Mouse (Mus musculus) heart, postnatal 0 days (tissue): ENCODE results near the gene Anks1. TPM values are rescaled to one million over a fixed set of nuclear protein-coding genes. Genes with fewer than 3 reads are reported as not detected.

Experiments used
- ATAC-seq: fragments of 200-750 bp; cut with Nextera tagmentation; 2 replicates; pipeline ENCODE4 v1.8.0; 2017; ENCODE audit warnings: low read depth, moderate number of reproducible peaks, moderate library complexity; ENCODE audit not compliant: insufficient read depth
- DNase-seq: peaks from one replicate; pipeline ENCODE4 v3.0.0-alpha.2; 2016; ENCODE audit warnings: low spot score
- H3K27ac ChIP-seq: fragments of 300-500 bp; sonication (generic); 2 replicates; pipeline ENCODE4 v1.5.1; 2014; ENCODE audit warnings: low read depth, mild to moderate bottlenecking
- H3K27me3 ChIP-seq: fragments of 300-500 bp; sonication (generic); 2 replicates; pipeline ENCODE4 v1.6.1; 2014; ENCODE audit warnings: low read length, mixed read lengths; ENCODE audit not compliant: control insufficient read depth, insufficient read depth
- H3K36me3 ChIP-seq: fragments of 300-500 bp; sonication (generic); replicated peaks from 2 replicates; pipeline ENCODE4 v1.6.1; 2014; ENCODE audit warnings: low read length, mixed read lengths; ENCODE audit not compliant: control insufficient read depth, insufficient read depth
- H3K4me1 ChIP-seq: fragments of 300-500 bp; sonication (generic); 2 replicates; pipeline ENCODE4 v1.6.1; 2014; ENCODE audit warnings: antibody characterized with exemption; ENCODE audit not compliant: control insufficient read depth, insufficient read depth
- H3K4me2 ChIP-seq: fragments of 300-500 bp; sonication (generic); 2 replicates; pipeline ENCODE4 v1.6.1; 2014; ENCODE audit warnings: low read depth, mild to moderate bottlenecking, low read length, moderate library complexity
- H3K4me3 ChIP-seq: fragments of 300-500 bp; sonication (generic); 2 replicates; pipeline ENCODE4 v1.5.1; 2014; ENCODE audit warnings: low read depth, low read length
- H3K9ac ChIP-seq: fragments of 300-500 bp; sonication (generic); replicated peaks from 2 replicates; pipeline ENCODE4 v1.6.1; 2014; ENCODE audit warnings: low read depth, low read length, mixed read lengths
- H3K9me3 ChIP-seq: fragments of 300-500 bp; sonication (generic); replicated peaks from 2 replicates; pipeline ENCODE4 v1.6.1; 2016; ENCODE audit warnings: low read length; ENCODE audit not compliant: control insufficient read depth
- CTCF ChIP-seq: IDR thresholded peaks from 2 replicates; pipeline ENCODE4 v1.5.1; 2016; ENCODE audit warnings: antibody characterized with exemption, control low read depth, low read depth
- EP300 ChIP-seq: IDR thresholded peaks from 2 replicates; pipeline ENCODE4 v1.6.1; 2016; ENCODE audit warnings: antibody characterized with exemption, low read depth
- WGBS: fragments of 180-500 bp; shearing (Covaris S2); extraction: QIAGEN DNeasy Blood & Tissue Kit; methylation state at CpG from one replicate; pipeline ENCODE4 v1.1.7; 2014; 5-methylcytosine and 5-hydroxymethylcytosine counted together
- polyA plus RNA-seq: library from polyadenylated mRNA; unstranded; fragments of >200 nt; fragmentation: Nextera tagmentation; extraction: Ambion mirVana; gene quantifications from 2 replicates; pipeline ENCODE4 v1.2.1, GENCODE M21; 2015
- total RNA-seq: library from RNA; depleted of rRNA; stranded (reverse); fragments of >200 nt; gene quantifications from 2 replicates; pipeline ENCODE4 v1.2.3, GENCODE M21; 2014; ENCODE audit warnings: low replicate concordance

Gene Anks1
- total and polyA plus RNA-seq, 2 experiments from 2014 or later = 11.0 to 55.4 TPM

GRCm38 (mm10) chr17:27874510-27874909, 34.6 kb upstream of the Anks1 start:
- Histone ChIP-seq H3K9ac (no peak overlapping the region), H3K9me3 (no peaks in the 10 kb centered on the region), H3K36me3 (peaks cover 8% of the 10 kb centered on the region; the same call in 1 of the 2 replicates), H3K27me3 (no peaks in the 10 kb centered on the region), H3K4me3 (no peak overlapping the region), H3K27ac (no peak overlapping the region; the same call in 1 of the 2 replicates), H3K4me1 (peaks cover 5% of the 10 kb centered on the region), H3K4me2 (no peak overlapping the region)
- 43% methylated on average over 5 of the region's 5 CpGs for WGBS
- no peak for DNase-seq
- TF ChIP-seq EP300 (no peak), CTCF (no peak)
- ATAC-seq = no peak

GRCm38 (mm10) chr17:27881518-27881917, 27.6 kb upstream of the Anks1 start:
- WGBS = 58% methylated on average over 11 of the region's 11 CpGs
- no peak overlapping the region for H3K27ac ChIP-seq
- ATAC-seq (peak; percentile 69), DNase-seq (peak; percentile 33)
- H3K9me3 ChIP-seq = no peaks in the 10 kb centered on the region
- H3K27me3 ChIP-seq = no peaks in the 10 kb centered on the region
- TF ChIP-seq EP300 (no peak), CTCF (peak; percentile 55)
- no peak overlapping the region for H3K4me3 ChIP-seq
- H3K36me3 ChIP-seq = peaks cover 50% of the 10 kb centered on the region
- no peak overlapping the region for H3K9ac ChIP-seq
- no peak overlapping the region for H3K4me2 ChIP-seq
- no peaks in the 10 kb centered on the region for H3K4me1 ChIP-seq

- ATAC-seq = no peak
These were observed 26.0 kb upstream of the Anks1 start for GRCm38 (mm10) chr17:27883129-27883528.

GRCm38 (mm10) chr17:27883994-27884393, 25.1 kb upstream of the Anks1 start:
- Histone ChIP-seq H3K27me3 (no peaks in the 10 kb centered on the region), H3K27ac (no peak overlapping the region), H3K36me3 (peaks cover 53% of the 10 kb centered on the region), H3K4me2 (no peak overlapping the region), H3K9ac (no peak overlapping the region), H3K4me1 (0 out of 2 replicates have a peak, but pooled peaks cover 6% of the 10 kb centered on the region), H3K4me3 (no peak overlapping the region), H3K9me3 (no peaks in the 10 kb centered on the region)
- no peak for ATAC-seq
- 77% methylated on average over 6 of the region's 6 CpGs for WGBS
- no peak for TF ChIP-seq CTCF
- no peak for TF ChIP-seq EP300
- DNase-seq = no peak

More at GRCm38 (mm10) chr17:27883129-27883528, 26.0 kb upstream of the Anks1 start:
- no peak overlapping the region for H3K27ac ChIP-seq
- 0 out of 2 replicates have a peak, but pooled peaks cover 6% of the 10 kb centered on the region for H3K4me1 ChIP-seq
- no peak overlapping the region for H3K4me3 ChIP-seq
- TF ChIP-seq EP300 = no peak
- no peak for TF ChIP-seq CTCF
- H3K36me3 ChIP-seq = peaks cover 49% of the 10 kb centered on the region
- H3K9me3 ChIP-seq = no peaks in the 10 kb centered on the region
- no peaks in the 10 kb centered on the region for H3K27me3 ChIP-seq
- 88% methylated on average over 8 of the region's 8 CpGs for WGBS
- H3K4me2 ChIP-seq = no peak overlapping the region
- no peak overlapping the region for H3K9ac ChIP-seq
- DNase-seq = no peak

- Histone ChIP-seq H3K27me3 (no peaks in the 10 kb centered on the region), H3K4me2 (no peak overlapping the region), H3K27ac (peak overlapping the region; percentile 19), H3K4me3 (no peak overlapping the region), H3K4me1 (0 out of 2 replicates have a peak, but pooled peaks cover 6% of the 10 kb centered on the region), H3K36me3 (peaks cover 38% of the 10 kb centered on the region), H3K9me3 (no peaks in the 10 kb centered on the region), H3K9ac (0 out of 2 replicates have a peak overlapping the region, but pooled peaks have one; percentile 5)
- 54% methylated on average over 19 of the region's 19 CpGs for WGBS
- DNase-seq = peak; percentile 51
- TF ChIP-seq EP300 (no peak), CTCF (peak; percentile 37)
- peak; percentile 72 for ATAC-seq
These were observed 22.5 kb upstream of the Anks1 start for GRCm38 (mm10) chr17:27886499-27887210.
